Mouse (Mus musculus): Measurements from ENCODE around the gene Upk1b. TPM values are rescaled to one million over a fixed set of nuclear protein-coding genes. Genes with fewer than 3 reads are reported as not detected.

Upk1b gene
- polyA plus RNA-seq, 1 experiment = 1,579 TPM

DNA sequence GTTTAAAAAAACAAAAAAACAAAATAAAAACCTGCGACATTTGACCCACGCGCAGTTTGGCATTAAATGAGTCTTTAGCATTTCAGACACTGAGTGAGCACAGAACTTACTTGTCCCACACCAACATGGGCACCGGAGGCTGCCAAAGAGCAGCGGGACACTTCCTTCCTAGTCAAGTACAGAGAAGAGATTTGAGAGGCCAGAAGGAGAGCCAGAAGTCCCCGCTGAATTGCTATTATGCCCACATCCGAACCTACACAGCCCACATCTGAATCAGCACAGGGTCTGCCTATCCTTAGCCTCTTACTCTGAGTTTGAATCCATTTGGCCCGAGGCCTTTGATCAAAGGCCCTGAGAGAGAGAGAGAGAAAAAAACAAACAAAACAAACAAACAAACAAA is 75.9 kb downstream of the Upk1b start:
- DNase-seq (ENCODE audit: low spot score) = no peak

Other genes with a start within 250 kb of the Upk1b start
- 72.3 and 91.6 TPM in 2 replicates for gene Tmem39a, start 241.6 kb downstream of the Upk1b start, polyA plus RNA-seq (2012; rRNA removed)
- 7.8 and 13.3 TPM in 2 replicates for gene Arhgap31, start 87.1 kb downstream of the Upk1b start, polyA plus RNA-seq (2012; rRNA removed)
- 16.6 and 17.2 TPM in 2 replicates for gene B4galt4, start 58.1 kb downstream of the Upk1b start, polyA plus RNA-seq (2012; rRNA removed)
- gene 4930435E12Rik, start 28.4 kb upstream of the Upk1b start, polyA plus RNA-seq (2012; rRNA removed) = not detected in 2 replicates
- gene Igsf11, start 92.3 kb upstream of the Upk1b start, polyA plus RNA-seq (2012; rRNA removed) = 0.89 and 1.0 TPM in 2 replicates